Mouse (Mus musculus): ENCODE results near the gene Cfap221.

GRCm38 (mm10) chr1:120042421-120042820 lies 45.4 kb upstream of the Cfap221 start:
- TF ChIP-seq CTCF (IDR thresholded peaks at IDR 0.05; ENCODE audit: control insufficient read depth, insufficient read depth, low read length) (no peak), POLR2A (IDR thresholded peaks at IDR 0.05; ENCODE audit: borderline replicate concordance, control insufficient read depth, low read depth, low read length) (no peak)

Data from bone marrow, adult 2 months (tissue).